Mouse (Mus musculus): ENCODE measurements around the gene Cptp.

DNA sequence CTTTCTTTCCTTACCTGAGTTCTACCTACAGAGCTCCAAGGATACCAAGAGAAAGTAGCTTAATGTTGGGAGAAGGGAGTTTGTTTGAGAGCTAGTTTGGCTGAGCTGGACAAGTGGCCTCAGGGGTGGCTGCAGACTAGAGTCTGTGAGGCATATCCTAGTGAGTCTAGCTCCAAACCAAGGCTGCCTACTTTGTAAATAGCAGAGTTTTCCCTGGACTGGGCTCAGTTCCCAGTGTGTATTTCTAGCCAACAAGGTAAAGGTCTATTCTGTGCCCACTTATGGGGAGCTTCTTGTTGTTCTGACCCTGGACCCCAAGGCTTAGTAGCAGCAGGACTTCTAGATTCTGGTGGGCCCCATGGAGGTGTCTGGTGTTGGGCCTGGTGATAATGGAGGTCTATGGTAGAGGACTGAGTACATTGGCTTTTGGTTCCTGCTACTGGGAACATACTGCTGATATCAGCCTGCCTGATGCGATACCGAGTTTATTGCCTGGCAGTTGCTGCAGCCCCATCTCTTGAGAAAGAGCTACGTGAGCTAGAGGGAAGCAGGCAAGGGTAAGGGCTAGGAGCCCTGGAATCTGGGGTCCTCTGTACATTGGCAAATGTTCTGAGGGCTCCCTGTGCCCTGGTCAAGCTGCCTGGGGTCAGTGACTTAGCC, 19.3 kb downstream of the Cptp start:
- TF ChIP-seq USF1 (IDR thresholded peaks at IDR 0.05; ENCODE audit: low read depth, low read length) = no peak
- no peak for TF ChIP-seq ZC3H11A (IDR thresholded peaks at IDR 0.05; ENCODE audit: low read depth, low read length)
- no peak for TF ChIP-seq MAX (IDR thresholded peaks at IDR 0.05; ENCODE audit: low read length)
- no peak for TF ChIP-seq POLR2A (IDR thresholded peaks at IDR 0.05; ENCODE audit: control insufficient read depth in 1 of 2, insufficient read depth in 1 of 2, low read depth in 1 of 2, low read length in 2 of 2, poor library complexity in 1 of 2)
